Mouse (Mus musculus) midbrain, postnatal 0 days (tissue): ENCODE measurements at regions not wholly inside any gene's neighbourhood (a gene's known extent, or its start where the extent isn't known, plus 50 kb on each side); places are given as distances from the start of the nearest gene placed in this dataset.

Experiments
- ATAC-seq: fragments of 200-750 bp; cut with Nextera tagmentation; 2 replicates; pipeline ENCODE4 v1.8.0; 2017; ENCODE audit warnings: moderate number of reproducible peaks, mild to moderate bottlenecking, moderate TSS enrichment, moderate library complexity; ENCODE audit not compliant: low FRiP score
- DNase-seq: peaks from one replicate; pipeline ENCODE4 v3.0.0-alpha.2; 2015; ENCODE audit warnings: low spot score
- H3K27ac ChIP-seq: fragments of 300-500 bp; sonication (generic); 2 replicates; pipeline ENCODE4 v1.5.1; 2014; ENCODE audit warnings: low read depth, mild to moderate bottlenecking, low read length, mixed read lengths
- H3K27me3 ChIP-seq: fragments of 300-500 bp; sonication (generic); 2 replicates; pipeline ENCODE4 v1.6.1; 2014; ENCODE audit warnings: low read length, control low read depth, mixed read lengths; ENCODE audit not compliant: insufficient read depth
- H3K36me3 ChIP-seq: fragments of 300-500 bp; sonication (generic); 2 replicates; pipeline ENCODE4 v1.6.1; 2014; ENCODE audit warnings: low read length, control low read depth, mixed read lengths; ENCODE audit not compliant: insufficient read depth
- H3K4me1 ChIP-seq: fragments of 300-500 bp; sonication (generic); 2 replicates; pipeline ENCODE4 v1.6.1; 2014; ENCODE audit warnings: mild to moderate bottlenecking, control low read depth, antibody characterized with exemption, low read length, mixed read lengths; ENCODE audit not compliant: insufficient read depth
- H3K4me2 ChIP-seq: fragments of 300-500 bp; sonication (generic); 2 replicates; pipeline ENCODE4 v1.6.1; 2014; ENCODE audit warnings: low read depth, mild to moderate bottlenecking, low read length, mixed read lengths; ENCODE audit not compliant: poor library complexity, severe bottlenecking
- H3K4me3 ChIP-seq: fragments of 300-500 bp; sonication (generic); 2 replicates; pipeline ENCODE4 v1.5.1; 2014; ENCODE audit warnings: low read depth, mild to moderate bottlenecking, low read length, moderate library complexity
- H3K9ac ChIP-seq: fragments of 300-500 bp; sonication (generic); replicated peaks from 2 replicates; pipeline ENCODE4 v1.6.1; 2014; ENCODE audit warnings: mild to moderate bottlenecking, low read length, moderate library complexity, mixed read lengths; ENCODE audit not compliant: poor library complexity, severe bottlenecking
- H3K9me3 ChIP-seq: fragments of 300-500 bp; sonication (generic); 2 replicates; pipeline ENCODE4 v1.6.1; 2016; ENCODE audit warnings: low read length, control low read depth
- CTCF ChIP-seq: IDR thresholded peaks from 2 replicates; pipeline ENCODE4 v1.5.1; 2016; ENCODE audit warnings: antibody characterized with exemption, mild to moderate bottlenecking
- WGBS: fragments of 180-500 bp; shearing (Covaris S2); extraction: QIAGEN DNeasy Blood & Tissue Kit; methylation state at CpG from one replicate; pipeline ENCODE4 v1.1.7; 2014; 5-methylcytosine and 5-hydroxymethylcytosine counted together

DNA sequence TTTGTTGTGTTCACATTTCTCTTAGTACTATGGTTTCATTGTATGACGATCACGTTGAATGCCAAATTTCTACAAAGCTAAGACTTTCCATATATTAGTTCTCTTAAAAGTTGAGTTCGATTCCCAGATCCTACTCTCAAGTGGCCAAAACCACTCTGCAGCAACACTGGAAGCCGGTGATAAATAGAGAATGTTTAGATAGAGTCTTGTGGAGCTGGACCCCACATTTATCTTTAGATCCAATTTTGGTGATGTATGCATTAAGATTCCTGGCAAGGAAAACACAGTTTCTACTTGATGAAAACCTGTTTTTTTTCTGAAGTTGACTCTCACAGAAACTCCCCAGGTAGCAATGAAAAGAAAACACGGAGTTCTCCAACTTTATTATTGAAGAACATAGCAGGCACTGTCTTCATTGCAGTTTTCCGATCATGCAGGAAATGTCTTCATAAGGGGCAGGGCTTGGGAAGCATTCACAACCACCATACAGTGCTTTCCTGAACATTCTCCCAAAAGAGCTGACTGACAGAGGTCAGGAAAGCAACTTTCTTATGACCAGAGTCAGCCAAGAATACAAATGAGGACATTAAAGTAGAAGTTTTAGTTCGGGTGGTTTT, 310.7 kb downstream of the Cd109 start:
- Histone ChIP-seq H3K9me3 (no peaks in the 10 kb centered on the region), H3K4me1 (no peaks in the 10 kb centered on the region), H3K27ac (no peak overlapping the region), H3K9ac (no peak overlapping the region), H3K4me2 (no peak overlapping the region), H3K4me3 (no peak overlapping the region), H3K36me3 (no peaks in the 10 kb centered on the region), H3K27me3 (no peaks in the 10 kb centered on the region)
- no peak for TF ChIP-seq CTCF
- WGBS: 82% methylated on average over 7 of the region's 7 CpGs
- DNase-seq (no peak), ATAC-seq (no peak)

GRCm38 (mm10) chr9:78941648-78942047, 326.3 kb downstream of the Cd109 start:
- no peak overlapping the region for H3K4me2 ChIP-seq
- DNase-seq (no peak), ATAC-seq (no peak)
- H3K9me3 ChIP-seq: no peaks in the 10 kb centered on the region
- no peak for TF ChIP-seq CTCF
- H3K9ac ChIP-seq: no peak overlapping the region
- H3K4me1 ChIP-seq: no peaks in the 10 kb centered on the region
- no peaks in the 10 kb centered on the region for H3K27me3 ChIP-seq
- no peaks in the 10 kb centered on the region for H3K36me3 ChIP-seq
- no peak overlapping the region for H3K4me3 ChIP-seq
- no peak overlapping the region for H3K27ac ChIP-seq

DNA sequence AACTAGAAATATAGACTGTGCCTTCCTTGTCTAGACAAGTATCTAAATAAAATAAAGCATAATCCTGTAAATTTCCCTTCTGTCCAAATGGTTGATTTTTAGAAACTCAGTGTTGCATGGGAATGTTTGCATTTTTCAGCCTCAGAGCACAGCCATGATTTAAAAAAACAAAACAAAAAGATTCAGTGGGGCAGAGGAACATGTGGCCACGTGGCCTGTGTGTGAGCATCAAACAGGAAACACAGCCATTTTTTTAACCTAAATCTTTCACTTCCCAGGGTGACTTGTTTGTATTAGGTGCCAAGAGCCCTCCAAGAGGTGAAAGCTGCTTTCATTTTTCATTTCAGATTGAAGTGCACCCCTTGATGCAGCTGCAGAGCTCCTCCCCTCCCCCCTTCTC, 349.5 kb downstream of the Cd109 start:
- H3K27me3 ChIP-seq: no peaks in the 10 kb centered on the region
- DNase-seq (no peak), ATAC-seq (no peak)
- H3K4me1 ChIP-seq: no peaks in the 10 kb centered on the region
- WGBS: 30% methylated on average over 1 of the region's 1 CpGs
- H3K4me2 ChIP-seq: no peak overlapping the region
- H3K9ac ChIP-seq: no peak overlapping the region
- no peaks in the 10 kb centered on the region for H3K36me3 ChIP-seq
- TF ChIP-seq CTCF: no peak
- H3K27ac ChIP-seq: no peak overlapping the region
- no peak overlapping the region for H3K4me3 ChIP-seq
- H3K9me3 ChIP-seq: no peaks in the 10 kb centered on the region

DNA sequence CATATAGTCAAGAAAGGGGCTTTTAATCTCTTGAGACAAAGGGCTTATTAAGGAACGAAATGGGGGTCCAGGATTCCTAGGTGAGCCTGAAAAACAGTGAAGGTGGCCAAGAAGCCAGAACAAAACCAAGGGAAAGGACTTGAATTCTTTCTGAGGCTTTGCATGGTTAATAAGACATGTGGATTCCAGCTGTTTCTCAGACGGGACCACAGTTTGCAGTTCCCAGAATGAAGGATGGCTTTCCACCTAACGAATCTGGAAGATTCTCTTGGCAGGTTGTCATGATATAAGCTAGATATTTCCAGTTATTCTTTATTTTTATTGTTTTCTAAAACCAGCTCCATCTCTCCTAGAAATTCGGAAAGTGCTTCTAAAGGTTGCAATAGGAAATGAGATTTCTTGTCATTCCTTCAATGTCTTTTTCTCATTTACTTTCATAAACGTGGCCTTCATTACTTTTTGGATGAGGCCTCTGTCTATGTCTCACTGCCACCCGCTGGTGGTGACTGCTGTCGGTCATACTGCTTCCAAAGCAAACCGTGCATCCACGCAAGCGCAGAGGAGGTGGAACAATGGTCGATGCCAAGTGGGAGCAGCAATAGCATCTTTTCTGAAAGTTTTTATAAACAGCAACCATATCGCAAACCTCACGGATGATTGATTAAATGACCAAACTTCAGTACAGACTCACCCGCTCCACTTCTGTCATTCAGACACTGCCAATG, 350.0 kb downstream of the Cd109 start:
- no peak overlapping the region for H3K4me2 ChIP-seq
- no peaks in the 10 kb centered on the region for H3K9me3 ChIP-seq
- peak; percentile 17; the same call in 1 of the 2 replicates for TF ChIP-seq CTCF
- WGBS: 73% methylated on average over 14 of the region's 14 CpGs
- no peak overlapping the region for H3K4me3 ChIP-seq
- no peaks in the 10 kb centered on the region for H3K27me3 ChIP-seq
- no peaks in the 10 kb centered on the region for H3K36me3 ChIP-seq
- no peaks in the 10 kb centered on the region for H3K4me1 ChIP-seq
- H3K27ac ChIP-seq: no peak overlapping the region
- no peak overlapping the region for H3K9ac ChIP-seq
- no peak for ATAC-seq
- peak; percentile 3 for DNase-seq

GRCm38 (mm10) chr9:78971731-78972130, 356.4 kb downstream of the Cd109 start:
- ATAC-seq: no peak
- Histone ChIP-seq H3K9ac (no peak overlapping the region), H3K27ac (no peak overlapping the region), H3K4me3 (no peak overlapping the region), H3K9me3 (no peaks in the 10 kb centered on the region), H3K4me2 (no peak overlapping the region), H3K4me1 (no peaks in the 10 kb centered on the region), H3K36me3 (no peaks in the 10 kb centered on the region), H3K27me3 (no peaks in the 10 kb centered on the region)
- 84% methylated on average over 3 of the region's 3 CpGs for WGBS
- no peak for DNase-seq
- TF ChIP-seq CTCF: no peak

DNA sequence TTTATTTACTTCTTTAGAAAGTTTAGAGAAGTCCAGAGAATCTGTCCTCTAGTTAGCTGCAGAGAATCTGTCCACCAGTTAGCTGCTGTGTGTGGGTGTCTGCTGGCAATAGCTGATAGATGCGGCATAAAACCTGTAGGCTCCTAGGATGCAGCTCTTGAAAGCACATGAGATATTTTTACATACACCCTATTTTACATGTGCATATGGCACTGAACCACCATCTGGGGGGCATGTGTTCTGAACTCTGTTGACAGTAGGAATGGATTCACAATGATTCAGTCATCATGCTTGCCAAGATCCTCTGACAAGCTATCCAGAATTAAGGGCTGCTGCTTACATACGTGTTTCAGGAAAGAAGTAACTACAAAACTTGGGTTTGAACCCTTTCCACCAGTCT, 368.4 kb downstream of the Cd109 start:
- no peaks in the 10 kb centered on the region for H3K4me1 ChIP-seq
- H3K36me3 ChIP-seq: no peaks in the 10 kb centered on the region
- no peak overlapping the region for H3K9ac ChIP-seq
- H3K4me2 ChIP-seq: no peak overlapping the region
- no peak for TF ChIP-seq CTCF
- ATAC-seq (no peak), DNase-seq (no peak)
- H3K9me3 ChIP-seq: no peaks in the 10 kb centered on the region
- H3K27ac ChIP-seq: no peak overlapping the region
- 92% methylated on average over 2 of the region's 2 CpGs for WGBS
- H3K27me3 ChIP-seq: no peaks in the 10 kb centered on the region
- no peak overlapping the region for H3K4me3 ChIP-seq
